Mouse (Mus musculus): Measurements from ENCODE around the gene Ctdsp1.

Ctdsp1 gene

DNA sequence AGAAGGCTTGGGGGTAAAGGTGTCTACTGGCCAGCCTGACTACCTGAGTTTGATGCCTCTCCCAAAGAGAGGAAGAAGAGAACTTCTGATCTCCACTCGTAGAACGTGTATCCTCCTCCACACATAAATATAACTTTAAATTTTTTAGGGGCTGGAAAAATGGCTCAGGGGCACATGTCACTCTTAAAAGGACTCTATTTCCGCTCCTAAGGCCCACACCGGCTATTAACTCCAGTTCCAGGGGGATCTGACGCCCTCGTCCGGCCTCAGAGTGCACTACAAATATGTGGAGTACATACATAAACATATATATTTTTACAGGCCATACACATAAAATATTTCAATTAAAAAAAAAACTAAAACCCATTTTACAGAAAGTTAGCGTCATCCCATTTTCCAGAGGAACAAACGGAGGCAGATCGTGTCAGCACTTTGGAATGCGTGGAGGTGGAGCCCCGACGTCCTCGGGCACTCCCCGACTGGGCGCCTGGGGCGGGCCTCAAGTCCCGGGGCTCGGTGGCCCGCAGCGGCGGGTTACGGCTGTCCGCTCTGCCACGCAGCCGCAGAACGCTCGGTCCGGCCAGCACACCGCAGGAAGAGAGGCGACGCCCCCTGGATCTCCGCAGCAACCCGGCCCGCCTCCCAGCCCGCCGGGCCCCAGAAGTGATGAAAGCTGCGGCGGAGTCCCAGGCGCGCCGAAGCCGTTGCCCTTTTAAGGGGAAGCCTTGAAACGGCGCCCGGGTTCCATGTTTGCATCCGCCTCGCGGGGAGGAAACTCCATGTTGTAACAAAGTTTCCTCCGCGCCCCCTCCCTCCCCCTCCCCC lies at the start of gene Ctdsp1:
Gene Ctdsp1, plus strand, starts transcription at position 586 of the 825 bp plus-strand sequence.
- DNase-seq = peak; percentile 97

- no peak for DNase-seq
These were observed 49.4 kb upstream of the Ctdsp1 start for GRCm38 (mm10) chr1:74341898-74342297.

DNA sequence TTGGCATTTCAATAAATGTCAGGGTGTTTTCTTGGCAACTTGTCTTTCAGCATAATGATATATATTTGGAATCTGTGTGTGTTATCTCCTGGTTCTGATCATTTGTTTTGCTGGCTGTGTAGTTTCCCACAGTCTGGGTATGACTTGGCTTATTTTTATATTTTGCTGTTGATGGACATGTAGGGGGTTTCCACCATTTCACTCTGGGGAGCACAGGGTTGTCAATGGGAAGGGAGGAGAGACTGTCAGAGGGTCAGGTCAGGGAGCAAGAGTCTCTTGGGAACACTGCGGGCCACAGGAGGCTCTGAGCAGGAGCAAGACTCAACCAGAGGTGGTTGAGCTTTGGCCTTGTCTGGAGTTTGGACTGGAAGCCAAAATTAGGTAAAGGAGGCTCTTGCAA lies 49.0 kb upstream of the Ctdsp1 start:
- DNase-seq = no peak

- no peak for DNase-seq
These were observed 48.1 kb upstream of the Ctdsp1 start for GRCm38 (mm10) chr1:74343161-74343560.

DNA sequence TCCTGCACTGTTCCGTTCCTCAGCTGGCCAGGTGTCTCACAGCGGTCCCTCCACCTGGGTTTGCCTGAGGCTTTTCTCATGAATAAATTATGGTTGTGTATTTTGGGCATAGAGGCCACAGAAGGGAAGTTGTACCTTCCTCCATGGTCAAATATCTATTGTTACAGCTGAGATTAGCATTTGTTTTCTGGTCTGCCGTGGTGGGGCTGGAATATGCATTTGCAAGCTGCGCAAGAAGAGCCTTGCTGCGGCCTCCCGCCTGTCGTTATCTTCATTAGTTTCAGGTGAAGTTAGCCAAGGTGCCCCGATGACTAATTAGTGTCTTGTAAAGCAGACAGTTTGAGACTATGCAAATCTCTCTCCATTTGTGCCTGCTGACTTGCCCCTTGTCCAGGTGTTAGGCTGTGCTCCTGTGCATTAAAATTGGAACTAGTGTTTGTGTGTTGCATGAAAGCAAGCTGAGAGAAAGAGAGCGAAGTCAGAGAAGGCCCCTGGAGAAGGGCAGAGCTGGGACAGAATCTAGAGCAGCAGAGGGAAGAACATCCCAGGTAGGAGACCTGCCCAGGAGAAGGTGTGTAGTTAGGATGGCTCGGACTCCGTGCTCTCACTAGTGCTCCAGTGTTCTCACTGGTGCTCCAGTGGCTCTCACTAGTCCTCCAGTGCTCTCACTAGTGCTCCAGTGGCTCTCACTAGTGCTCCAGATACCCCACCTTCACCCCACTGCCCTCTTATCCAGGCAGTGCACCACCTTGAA lies 47.0 kb upstream of the Ctdsp1 start:
- DNase-seq = no peak

GRCm38 (mm10) chr1:74351185-74351769 lies 40.0 kb upstream of the Ctdsp1 start:
- DNase-seq = no peak

DNA sequence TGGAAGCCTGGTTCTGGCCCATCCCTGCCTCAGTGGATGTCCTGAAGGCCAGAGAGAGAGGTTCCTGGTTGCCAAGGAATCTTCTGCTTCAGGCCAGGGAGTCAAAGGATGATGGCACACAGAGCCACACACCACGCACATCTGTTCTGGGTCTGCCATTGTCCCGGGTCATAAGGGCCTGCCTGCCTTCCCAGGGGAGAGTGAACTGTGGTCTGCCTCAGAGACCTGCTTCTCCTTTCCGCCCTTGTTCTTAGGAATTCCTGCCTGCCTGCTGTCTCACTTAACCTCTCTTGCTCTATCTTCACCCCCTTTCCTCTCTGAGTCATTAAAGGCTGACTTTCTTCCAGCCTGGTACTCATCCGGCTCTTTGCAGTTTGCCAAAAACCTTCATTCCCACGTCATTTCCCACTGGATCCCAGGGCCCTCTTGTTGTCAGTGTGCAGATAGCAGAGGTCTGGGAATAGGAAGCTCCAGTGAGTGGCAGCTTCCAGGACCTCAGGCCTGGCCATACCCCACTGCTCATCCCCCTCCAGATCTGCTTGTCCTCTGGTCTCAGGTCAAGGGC lies 38.7 kb upstream of the Ctdsp1 start:
- DNase-seq = no peak

DNA sequence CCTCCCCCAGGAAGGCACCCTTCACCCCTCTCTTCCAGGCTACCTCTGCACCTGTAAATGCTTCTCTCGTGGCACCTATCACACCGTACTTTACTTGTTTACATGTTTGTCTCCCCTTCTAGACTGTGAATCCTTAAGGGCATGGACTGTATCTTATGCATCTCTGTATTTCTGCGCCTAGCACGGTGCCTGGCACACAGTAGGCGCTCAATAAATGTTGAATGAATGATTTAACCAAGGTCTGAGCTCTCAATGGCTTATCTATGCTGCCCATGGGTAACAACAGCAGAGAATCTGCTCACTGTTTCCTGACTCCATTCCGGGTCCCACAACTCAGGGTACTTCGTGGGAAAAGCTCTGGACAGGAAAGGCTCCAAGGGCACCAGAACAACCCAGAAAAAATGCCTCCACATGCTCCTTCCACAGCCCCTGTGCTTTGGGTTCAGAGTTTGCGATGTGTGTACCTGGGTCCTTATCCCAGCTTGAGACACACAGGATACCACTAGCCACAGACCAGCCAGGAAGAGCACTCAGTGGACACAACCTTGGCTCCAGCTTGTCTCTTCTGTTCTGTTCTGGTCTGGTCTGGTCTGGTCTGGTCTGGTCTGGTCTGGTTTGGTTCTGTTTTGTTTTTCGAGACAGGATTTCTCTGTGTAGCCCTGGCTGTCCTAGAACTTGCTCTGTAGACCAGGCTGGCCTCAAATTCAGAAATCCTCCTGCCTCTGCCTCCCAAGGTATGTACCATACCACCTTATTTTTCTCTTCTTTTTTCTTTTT lies 37.7 kb upstream of the Ctdsp1 start:
- no peak for DNase-seq

DNA sequence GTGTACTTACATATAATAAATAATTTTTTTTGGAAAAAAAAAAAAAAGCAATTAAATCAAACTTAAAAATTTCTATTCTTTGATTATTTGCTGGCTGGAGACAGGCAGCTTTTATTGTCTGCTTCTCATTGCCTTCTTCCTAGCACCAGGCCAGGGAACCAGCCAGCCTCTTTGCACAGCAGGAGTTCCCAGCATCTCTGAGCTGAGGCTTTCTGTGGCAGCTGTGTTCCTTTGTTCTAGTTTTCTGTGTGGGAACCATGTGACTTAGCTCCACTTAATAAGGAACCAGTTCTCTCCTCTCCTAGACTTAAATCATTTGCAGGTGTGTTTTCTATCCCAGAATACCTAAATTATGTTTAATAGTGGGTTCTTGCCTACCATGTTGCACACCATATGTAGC lies 33.8 kb upstream of the Ctdsp1 start:
- DNase-seq = no peak

GRCm38 (mm10) chr1:74359952-74360517 lies 31.3 kb upstream of the Ctdsp1 start:
- no peak for DNase-seq

GRCm38 (mm10) chr1:74361812-74362211 lies 29.5 kb upstream of the Ctdsp1 start, which contains the start of gene Catip:
Gene Catip (plus strand): TSS chr1:74362108.
- DNase-seq = peak; percentile 71

DNA sequence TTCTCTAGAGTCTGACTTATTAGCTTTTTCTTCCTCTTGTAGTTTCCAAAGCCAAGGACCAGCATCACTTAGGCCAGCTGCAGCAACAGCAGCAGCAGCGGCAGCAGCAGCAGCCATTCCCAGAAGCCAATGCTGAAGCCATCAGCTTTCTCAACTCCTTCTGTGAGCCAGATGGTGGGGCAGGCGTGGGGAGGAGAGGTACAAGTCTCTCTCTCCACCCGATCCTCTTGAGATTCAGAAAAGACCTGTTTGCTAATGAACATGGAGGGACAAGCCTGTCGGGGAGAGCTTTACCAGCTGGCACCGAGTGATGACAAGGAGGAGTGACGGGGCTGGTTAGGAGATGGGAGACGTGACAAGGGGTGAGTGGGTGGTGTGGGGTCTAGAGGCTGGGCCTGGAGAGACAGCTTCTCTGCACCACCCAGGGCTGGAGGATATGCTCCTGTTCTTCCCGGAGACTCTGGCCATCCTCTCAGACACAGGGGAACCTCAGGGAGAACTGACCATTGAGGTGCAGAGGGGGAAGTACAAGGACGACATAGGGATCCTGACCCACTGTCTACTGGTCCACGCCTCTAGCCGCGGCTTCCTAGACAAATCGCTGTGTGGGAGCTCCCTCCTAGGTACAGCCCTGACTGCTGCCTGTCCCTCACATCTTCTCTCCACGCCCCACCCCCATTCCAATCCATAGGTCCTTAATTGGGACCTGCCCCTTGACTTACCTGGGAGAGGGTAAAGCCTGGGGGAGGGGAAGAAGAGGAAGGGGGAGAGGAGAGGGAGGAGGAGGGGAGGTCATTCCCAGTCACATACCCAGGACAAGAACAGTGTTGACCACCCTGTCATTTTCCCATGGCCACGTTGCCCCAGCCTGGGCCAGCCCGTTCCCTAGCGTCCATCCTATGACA lies 28.7 kb upstream of the Ctdsp1 start:
- DNase-seq = no peak

DNA sequence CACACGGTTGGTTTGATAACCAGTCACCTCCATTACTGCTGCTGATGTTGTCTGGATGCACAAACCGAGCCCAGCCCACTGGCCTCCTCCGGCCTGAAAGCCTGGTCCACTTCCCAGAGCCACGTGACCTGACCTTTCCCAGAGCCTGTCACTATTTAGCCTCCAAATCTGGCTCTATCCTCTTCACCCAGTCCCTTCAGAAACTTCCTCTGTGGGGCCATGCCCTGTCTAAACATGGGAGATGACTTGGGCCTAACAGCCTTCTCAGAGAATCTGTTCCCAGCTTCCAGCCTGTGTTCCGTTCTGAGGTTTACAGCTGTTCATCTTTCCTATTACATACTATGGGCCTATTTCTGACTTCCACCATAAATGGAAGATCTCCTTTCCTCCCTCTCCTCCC lies 27.9 kb upstream of the Ctdsp1 start:
- DNase-seq = no peak

GRCm38 (mm10) chr1:74364270-74364669 lies 27.0 kb upstream of the Ctdsp1 start:
- DNase-seq = no peak

GRCm38 (mm10) chr1:74367886-74368645 lies 23.2 kb upstream of the Ctdsp1 start:
- DNase-seq = peak; percentile 49

DNA sequence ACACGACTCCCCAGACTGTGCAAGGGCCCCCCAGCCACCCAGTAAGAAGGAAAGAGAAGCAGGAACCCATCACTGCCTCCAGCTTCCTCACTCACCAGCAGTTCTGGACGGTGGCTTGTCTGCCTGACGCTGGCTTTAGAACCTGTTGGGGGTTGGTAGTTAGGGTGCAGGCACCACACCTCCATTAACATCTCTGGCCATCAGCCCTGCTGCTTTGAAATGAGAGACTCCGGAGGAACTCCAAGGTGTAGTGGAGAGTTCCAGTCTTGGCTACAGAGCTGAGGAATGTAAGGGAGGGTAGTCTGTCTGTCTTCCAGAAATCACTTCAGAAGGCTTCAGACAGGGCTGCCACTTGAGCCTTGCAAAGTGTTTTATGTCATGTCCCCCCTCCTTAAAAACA lies 21.3 kb upstream of the Ctdsp1 start:
- DNase-seq = no peak

DNA sequence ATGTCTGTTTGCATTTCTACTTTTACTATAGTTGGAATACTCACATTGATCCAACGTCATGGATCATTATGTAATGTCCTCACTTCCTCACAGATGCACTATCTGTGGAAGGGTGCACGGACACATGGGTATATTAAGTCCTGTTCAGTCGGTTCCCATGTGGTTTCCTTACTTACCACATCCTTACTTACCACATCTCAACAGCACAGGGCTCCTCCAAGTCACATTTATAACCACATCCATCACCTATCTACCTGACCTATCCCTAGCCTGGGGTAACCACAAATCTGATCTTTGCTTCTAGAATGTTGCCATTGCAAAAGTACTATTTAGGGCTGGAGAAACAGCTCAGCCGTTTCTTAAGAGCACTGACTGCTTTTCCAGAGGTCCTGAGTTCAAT lies 17.9 kb upstream of the Ctdsp1 start:
- DNase-seq = no peak

DNA sequence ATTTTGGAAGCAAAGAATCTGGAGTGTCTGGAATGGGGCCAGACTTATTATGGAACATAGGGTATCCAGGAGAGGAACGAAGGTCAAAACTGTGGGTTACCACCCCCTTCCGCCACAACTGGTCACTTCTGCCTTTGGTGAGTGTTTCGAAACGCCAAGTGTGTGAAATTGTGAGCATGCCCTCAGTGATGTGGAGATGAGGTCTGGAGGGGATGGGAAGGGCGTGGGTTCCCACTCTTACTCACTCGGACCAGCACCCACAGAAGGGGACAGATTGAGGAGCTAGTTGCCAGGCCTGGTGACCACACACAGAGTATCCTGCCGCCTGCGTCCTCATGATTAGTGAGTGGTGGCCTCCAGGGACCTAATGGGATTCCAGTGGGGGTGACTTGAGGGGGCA lies 16.3 kb upstream of the Ctdsp1 start, which contains the start of gene Slc11a1:
Gene Slc11a1, plus strand, starts transcription at position 216 of the 400 bp plus-strand sequence.
- no peak for DNase-seq

- DNase-seq = no peak
These were observed 15.7 kb upstream of the Ctdsp1 start for GRCm38 (mm10) chr1:74375561-74375960.

GRCm38 (mm10) chr1:74376396-74376795 lies 14.9 kb upstream of the Ctdsp1 start:
- no peak for DNase-seq
